Mouse (Mus musculus) cerebellum, adult 2 months (tissue): ENCODE measurements around the gene Olfr457.

Experiments
- CTCF ChIP-seq: fragments of 200-500 bp; IDR thresholded peaks from 2 replicates; pipeline ENCODE4 v1.5.1; 2011; ENCODE audit warnings: low read depth, mild to moderate bottlenecking, control low read depth, low read length, moderate library complexity, borderline replicate concordance; ENCODE audit not compliant: insufficient read depth
- POLR2A ChIP-seq: fragments of 200-500 bp; IDR thresholded peaks from 2 replicates; pipeline ENCODE4 v1.6.1; 2011; ENCODE audit warnings: low read length, control low read depth, borderline replicate concordance; ENCODE audit not compliant: insufficient read depth

DNA sequence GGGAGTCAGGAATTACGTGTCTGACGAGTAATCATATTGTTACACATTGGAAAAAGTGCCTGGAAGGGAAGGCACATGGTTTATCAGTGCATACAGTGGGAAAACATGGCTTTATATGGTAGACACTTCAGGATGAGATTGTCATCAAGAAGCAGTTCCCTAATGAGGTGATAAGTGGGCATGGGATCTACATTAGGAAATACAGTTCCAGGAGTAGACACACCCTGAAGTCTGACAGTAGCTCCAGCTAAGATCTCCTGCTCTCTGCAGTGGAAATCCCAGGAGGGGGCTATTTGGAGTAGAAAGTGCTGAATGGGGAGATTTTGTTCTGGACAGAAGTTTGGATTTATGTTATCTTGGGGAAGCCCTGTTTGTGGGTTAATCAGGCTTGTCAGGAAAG is 34.7 kb downstream of the Olfr457 start:
- TF ChIP-seq CTCF (no peak), POLR2A (no peak)
